Mouse (Mus musculus) thymus, adult 2 months (tissue): Measurements from ENCODE around the gene Mlec. TPM values are rescaled to one million over a fixed set of nuclear protein-coding genes. Genes with fewer than 3 reads are reported as not detected.

ENCODE experiments used
- DNase-seq: peaks from one replicate; pipeline ENCODE4 v3.0.0; 2021
- H3K27ac ChIP-seq: fragments of 200-500 bp; 2 replicates; pipeline ENCODE4 v1.5.1; 2012; ENCODE audit warnings: low read length, control low read depth; ENCODE audit not compliant: control insufficient read depth, insufficient read depth
- H3K27me3 ChIP-seq: fragments of 200-500 bp; 2 replicates; pipeline ENCODE4 v1.6.1; 2012; ENCODE audit warnings: mild to moderate bottlenecking, low read length, moderate library complexity, mixed read lengths; ENCODE audit not compliant: control insufficient read depth, insufficient read depth
- H3K36me3 ChIP-seq: fragments of 200-500 bp; 2 replicates; pipeline ENCODE4 v1.6.1; 2012; ENCODE audit warnings: mild to moderate bottlenecking, low read length, moderate library complexity; ENCODE audit not compliant: control insufficient read depth, insufficient read depth
- H3K4me1 ChIP-seq: fragments of 200-500 bp; replicated peaks from 2 replicates; pipeline ENCODE4 v1.6.1; 2012; ENCODE audit warnings: low read length; ENCODE audit not compliant: control insufficient read depth, insufficient read depth
- H3K4me3 ChIP-seq: fragments of 200-500 bp; 2 replicates; pipeline ENCODE4 v1.5.1; 2012; ENCODE audit warnings: mild to moderate bottlenecking, low read length, control low read depth, moderate library complexity; ENCODE audit not compliant: control insufficient read depth, insufficient read depth
- CTCF ChIP-seq: fragments of 200-500 bp; IDR thresholded peaks from 2 replicates; pipeline ENCODE4 v1.5.1; 2012; ENCODE audit warnings: mild to moderate bottlenecking, control low read depth, low read length, moderate library complexity, borderline replicate concordance; ENCODE audit not compliant: control insufficient read depth, poor library complexity, insufficient read depth; ENCODE audit errors: extremely low read depth
- POLR2A ChIP-seq: fragments of 200-500 bp; IDR thresholded peaks from 2 replicates; pipeline ENCODE4 v1.6.1; 2012; ENCODE audit warnings: mild to moderate bottlenecking, low read length, control low read depth, moderate library complexity; ENCODE audit not compliant: control insufficient read depth, poor library complexity, insufficient read depth; ENCODE audit errors: extremely low read depth
- WGBS: fragments of 180-500 bp; shearing (Covaris S2); methylation state at CpG from one replicate; pipeline ENCODE4 v1.1.7; 2018; 5-methylcytosine and 5-hydroxymethylcytosine counted together
- polyA plus RNA-seq: library from polyadenylated mRNA; depleted of rRNA; stranded (reverse); fragments of >200 nt; gene quantifications from 2 replicates; pipeline ENCODE4 v1.2.3, GENCODE M21; 2012

The Mlec gene
- polyA plus RNA-seq, 1 experiment: 95.0 TPM

DNA sequence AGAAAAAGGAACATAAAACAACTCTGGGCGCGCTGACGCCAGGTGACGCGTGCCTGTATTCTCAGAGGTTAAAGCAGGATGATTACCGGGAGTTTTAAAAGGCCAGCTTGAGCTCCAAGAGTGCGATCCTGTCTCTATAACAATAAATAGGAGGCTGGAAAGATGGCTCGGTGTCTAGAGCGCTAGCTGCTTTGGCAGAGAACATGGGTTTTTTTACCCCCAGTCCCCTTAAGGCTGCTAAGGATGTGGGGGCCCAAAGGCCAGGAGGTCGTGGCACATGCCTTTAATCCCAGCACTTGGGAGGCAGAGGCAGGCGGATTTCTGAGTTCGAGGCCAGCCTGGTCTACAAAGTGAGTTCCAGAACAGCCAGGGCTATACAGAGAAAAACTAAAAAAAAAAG, 1.2 kb upstream of the Mlec start:
- no peaks in the 10 kb centered on the region for H3K27me3 ChIP-seq
- no peak overlapping the region; the same call in 1 of the 2 replicates for H3K27ac ChIP-seq

DNA sequence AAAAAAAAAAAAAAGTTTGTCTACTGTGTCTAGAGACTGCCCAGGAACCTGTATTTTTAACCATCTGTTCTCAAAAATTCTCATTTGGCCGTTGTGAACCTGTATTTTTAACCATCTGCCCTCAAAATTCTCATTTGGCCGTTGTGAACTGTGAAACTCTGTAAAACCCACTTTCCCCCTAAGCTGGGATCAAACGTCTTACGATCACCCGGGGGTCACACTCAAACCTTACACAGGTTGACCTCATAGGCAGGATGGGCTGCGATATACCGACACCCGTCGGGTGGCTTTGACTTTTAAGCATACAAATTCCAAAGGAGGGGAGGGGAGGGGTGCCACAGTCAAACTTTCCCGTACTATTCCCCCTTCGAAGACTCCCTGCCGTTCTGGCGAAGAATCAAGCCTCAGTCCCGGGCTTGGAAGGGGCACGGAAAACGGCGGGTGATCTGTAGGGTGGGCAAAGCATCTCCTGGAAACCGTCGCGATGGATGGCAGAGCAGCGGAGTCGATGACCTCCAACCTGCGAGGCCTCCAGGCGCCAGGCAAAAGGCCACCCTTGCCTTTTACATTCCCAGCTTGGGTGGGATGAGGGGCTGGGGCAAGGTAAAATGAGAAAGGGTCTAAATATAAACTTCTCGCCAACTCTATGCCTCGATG, 918 bp downstream of the Mlec start:
- Histone ChIP-seq H3K27me3 (no peaks in the 10 kb centered on the region), H3K4me3 (peak overlapping the region; percentile 83), H3K4me1 (peaks cover 58% of the 10 kb centered on the region), H3K27ac (peak overlapping the region; percentile 49), H3K36me3 (no peaks in the 10 kb centered on the region)
- DNase-seq: peak; percentile 52
- TF ChIP-seq POLR2A: no peak; the same call in 1 of the 2 replicates
- no peak for TF ChIP-seq CTCF
- under 1% methylated on average over 26 of the region's 26 CpGs for WGBS

More for the DNA sequence above, 1.2 kb upstream of the Mlec start:
- DNase-seq: no peak
- H3K4me1 ChIP-seq: peaks cover 42% of the 10 kb centered on the region
- no peak overlapping the region; the same call in 1 of the 2 replicates for H3K4me3 ChIP-seq
- no peaks in the 10 kb centered on the region for H3K36me3 ChIP-seq
- WGBS: 64% methylated on average over 12 of the region's 12 CpGs
- TF ChIP-seq CTCF (no peak), POLR2A (no peak)

- Histone ChIP-seq H3K27ac (peak overlapping the region; percentile 94), H3K36me3 (no peaks in the 10 kb centered on the region), H3K4me3 (no peak overlapping the region; the same call in 1 of the 2 replicates), H3K4me1 (peaks cover 62% of the 10 kb centered on the region), H3K27me3 (no peaks in the 10 kb centered on the region)
- WGBS: 3% methylated on average over 7 of the region's 7 CpGs
- TF ChIP-seq CTCF: no peak
- no peak for TF ChIP-seq POLR2A
- DNase-seq: peak; percentile 35
Observed at GRCm38 (mm10) chr5:115156401-115156800, 1.6 kb downstream of the Mlec start.

- peak; percentile 46 for DNase-seq
- TF ChIP-seq CTCF (no peak), POLR2A (no peak)
Observed at GRCm38 (mm10) chr5:115155831-115156230, 2.1 kb downstream of the Mlec start.

GRCm38 (mm10) chr5:115155156-115155631, 2.8 kb downstream of the Mlec start:
- peak overlapping the region; percentile 83 for H3K27ac ChIP-seq
- no peak for TF ChIP-seq CTCF
- TF ChIP-seq POLR2A: no peak
- H3K4me1 ChIP-seq: peaks cover 64% of the 10 kb centered on the region
- DNase-seq: no peak
- H3K4me3 ChIP-seq: peak overlapping the region; percentile 29
- no peaks in the 10 kb centered on the region for H3K27me3 ChIP-seq
- peaks cover 5% of the 10 kb centered on the region for H3K36me3 ChIP-seq
- 11% methylated on average over 13 of the region's 13 CpGs for WGBS

More at GRCm38 (mm10) chr5:115155831-115156230, 2.1 kb downstream of the Mlec start:
- peak overlapping the region; percentile 22 for H3K4me3 ChIP-seq
- H3K27ac ChIP-seq: peak overlapping the region; percentile 83
- 1% methylated on average over 5 of the region's 5 CpGs for WGBS
- H3K36me3 ChIP-seq: no peaks in the 10 kb centered on the region; the same call in 1 of the 2 replicates
- H3K4me1 ChIP-seq: peaks cover 63% of the 10 kb centered on the region
- no peaks in the 10 kb centered on the region for H3K27me3 ChIP-seq

- 35% methylated on average over 8 of the region's 8 CpGs for WGBS
- TF ChIP-seq CTCF (no peak), POLR2A (no peak)
- peak; percentile 14 for DNase-seq
- H3K27ac ChIP-seq: peak overlapping the region; percentile 80
- peaks cover 53% of the 10 kb centered on the region for H3K4me1 ChIP-seq
- H3K27me3 ChIP-seq: no peaks in the 10 kb centered on the region
- H3K4me3 ChIP-seq: no peak overlapping the region
- peaks cover 33% of the 10 kb centered on the region for H3K36me3 ChIP-seq
Observed at GRCm38 (mm10) chr5:115152132-115152956, 5.6 kb downstream of the Mlec start.
